Mouse (Mus musculus): ENCODE measurements at regions not wholly inside any gene's neighbourhood (a gene's known extent, or its start where the extent isn't known, plus 50 kb on each side); places are given as distances from the start of the nearest gene placed in this dataset.

GRCm38 (mm10) chr1:23462411-23462810, 64.8 kb upstream of the Ogfrl1 start:
- no peak for ATAC-seq (ENCODE audit: low TSS enrichment)

- no peak for ATAC-seq (ENCODE audit: low TSS enrichment)
Observed at GRCm38 (mm10) chr1:23464081-23464480, 66.5 kb upstream of the Ogfrl1 start.

- ATAC-seq (ENCODE audit: low TSS enrichment) = no peak
Observed at GRCm38 (mm10) chr1:23466340-23466739, 68.8 kb upstream of the Ogfrl1 start.

- ATAC-seq (ENCODE audit: low TSS enrichment) = no peak
Observed at GRCm38 (mm10) chr1:23467405-23467804, 69.8 kb upstream of the Ogfrl1 start.

- ATAC-seq (ENCODE audit: low TSS enrichment) = no peak
Observed at GRCm38 (mm10) chr1:23480776-23481320, 83.3 kb upstream of the Ogfrl1 start.

GRCm38 (mm10) chr1:23484566-23484965, 87.0 kb upstream of the Ogfrl1 start:
- ATAC-seq (ENCODE audit: low TSS enrichment) = no peak

- no peak for ATAC-seq (ENCODE audit: low TSS enrichment)
Observed at GRCm38 (mm10) chr1:23485150-23485775, 87.7 kb upstream of the Ogfrl1 start.

- no peak for ATAC-seq (ENCODE audit: low TSS enrichment)
Observed at GRCm38 (mm10) chr1:23487031-23487430, 89.5 kb upstream of the Ogfrl1 start.

- ATAC-seq (ENCODE audit: low TSS enrichment) = peak; percentile 80
Observed at GRCm38 (mm10) chr1:23490640-23491039, 93.1 kb upstream of the Ogfrl1 start.

- no peak for ATAC-seq (ENCODE audit: low TSS enrichment)
Observed at GRCm38 (mm10) chr1:23491041-23491440, 93.5 kb upstream of the Ogfrl1 start.

- no peak for ATAC-seq (ENCODE audit: low TSS enrichment)
Observed at GRCm38 (mm10) chr1:23492981-23493380, 95.4 kb upstream of the Ogfrl1 start.

GRCm38 (mm10) chr1:23495412-23495811, 97.8 kb upstream of the Ogfrl1 start:
- ATAC-seq (ENCODE audit: low TSS enrichment) = peak; percentile 70

GRCm38 (mm10) chr1:23520113-23520512, 122.5 kb upstream of the Ogfrl1 start:
- no peak for ATAC-seq (ENCODE audit: low TSS enrichment)

GRCm38 (mm10) chr1:23532659-23533058, 135.1 kb upstream of the Ogfrl1 start:
- ATAC-seq (ENCODE audit: low TSS enrichment) = no peak

GRCm38 (mm10) chr1:23536621-23537020, 139.0 kb upstream of the Ogfrl1 start:
- no peak for ATAC-seq (ENCODE audit: low TSS enrichment)

GRCm38 (mm10) chr1:23538419-23538818, 140.8 kb upstream of the Ogfrl1 start:
- ATAC-seq (ENCODE audit: low TSS enrichment) = no peak

- ATAC-seq (ENCODE audit: low TSS enrichment) = no peak
Observed at GRCm38 (mm10) chr1:23540594-23540993, 143.0 kb upstream of the Ogfrl1 start.

GRCm38 (mm10) chr1:23555794-23556193, 158.2 kb upstream of the Ogfrl1 start:
- no peak for ATAC-seq (ENCODE audit: low TSS enrichment)

- no peak for ATAC-seq (ENCODE audit: low TSS enrichment)
Observed at GRCm38 (mm10) chr1:23568106-23568505, 170.5 kb upstream of the Ogfrl1 start.

- no peak for ATAC-seq (ENCODE audit: low TSS enrichment)
Observed at GRCm38 (mm10) chr1:23574461-23574860, 176.9 kb upstream of the Ogfrl1 start.

- no peak for ATAC-seq (ENCODE audit: low TSS enrichment)
Observed at GRCm38 (mm10) chr1:23575005-23575404, 177.4 kb upstream of the Ogfrl1 start.

GRCm38 (mm10) chr1:23575515-23575914, 177.9 kb upstream of the Ogfrl1 start:
- no peak for ATAC-seq (ENCODE audit: low TSS enrichment)

- no peak for ATAC-seq (ENCODE audit: low TSS enrichment)
Observed at GRCm38 (mm10) chr1:23576150-23576549, 178.6 kb upstream of the Ogfrl1 start.

- ATAC-seq (ENCODE audit: low TSS enrichment) = no peak
Observed at GRCm38 (mm10) chr1:23589414-23589942, 172.1 kb upstream of the B3gat2 start.

Measured in frontal cortex, adult (tissue).